Mouse (Mus musculus) G1E (cell line): ENCODE results near the gene Ndufb5. TPM values are rescaled to one million over a fixed set of nuclear protein-coding genes. Genes with fewer than 3 reads are reported as not detected.

Source experiments
- ATAC-seq: 2 replicates; pipeline ENCODE4 v1.8.0; 2016; ENCODE audit warnings: mild to moderate bottlenecking; ENCODE audit not compliant: insufficient number of reproducible peaks, poor library complexity, low FRiP score, severe bottlenecking; ENCODE audit errors: extremely low read depth
- DNase-seq: peaks from one replicate; pipeline ENCODE4 v3.0.0; 2012; ENCODE audit warnings: low spot score
- H3K27me3 ChIP-seq: 2 replicates; pipeline ENCODE4 v1.6.1; 2012; ENCODE audit warnings: mild to moderate bottlenecking, low read length, inconsistent platforms; ENCODE audit not compliant: insufficient read depth
- H3K36me3 ChIP-seq: replicated peaks from 2 replicates; pipeline ENCODE3; 2012; ENCODE audit warnings: mild to moderate bottlenecking, inconsistent platforms
- H3K4me1 ChIP-seq: 2 replicates; pipeline ENCODE4 v1.6.1; 2012; ENCODE audit warnings: low read depth, low read length, inconsistent platforms, mixed read lengths; ENCODE audit not compliant: insufficient read depth
- H3K4me3 ChIP-seq: 2 replicates; pipeline ENCODE4 v1.5.1; 2012; ENCODE audit warnings: low read depth, mild to moderate bottlenecking, inconsistent platforms, low read length, moderate library complexity, mixed read lengths
- H3K9me3 ChIP-seq: replicated peaks from 2 replicates; pipeline ENCODE4 v1.6.1; 2012; ENCODE audit warnings: inconsistent platforms
- CTCF ChIP-seq: IDR thresholded peaks from 2 replicates; pipeline ENCODE4 v1.5.1; 2012; ENCODE audit warnings: low read depth, low read length, inconsistent platforms, mixed read lengths
- GATA1 ChIP-seq: IDR thresholded peaks from 2 replicates; pipeline ENCODE4 v1.6.1; 2012; ENCODE audit warnings: borderline replicate concordance, low read length, inconsistent platforms, mixed read lengths
- GATA2 ChIP-seq: IDR thresholded peaks from 2 replicates; pipeline ENCODE4 v1.6.1; 2012; ENCODE audit warnings: low read depth, low read length, inconsistent platforms, borderline replicate concordance
- POLR2AphosphoS5 ChIP-seq: IDR thresholded peaks from 2 replicates; pipeline ENCODE4 v1.6.1; 2012; ENCODE audit warnings: low read depth, low read length, inconsistent platforms; ENCODE audit not compliant: insufficient replicate concordance
- TAL1 ChIP-seq: conservative IDR thresholded peaks from 2 replicates; pipeline ENCODE4 v1.6.1; 2012; ENCODE audit warnings: low read depth, low read length, inconsistent platforms, mixed read lengths
- polyA plus RNA-seq: library from polyadenylated mRNA; stranded (reverse); fragments of >175 nt; gene quantifications from 2 replicates; pipeline ENCODE4 v1.2.3, GENCODE M21; 2012
- total RNA-seq, 2 experiments: library from RNA; stranded (forward) in 1 of 2; stranded (reverse) in 1 of 2; fragments of 200-1000 nt in 1 of 2; fragments of >200 nt in 1 of 2; fragmentation: Nextera tagmentation in 1 of 2; gene quantifications; 2 replicates each; pipeline ENCODE4 v1.2.3; 2014 to 2017

The Ndufb5 gene
- total and polyA plus RNA-seq, 3 experiments: 67.2 to 271 (median 109) TPM

DNA sequence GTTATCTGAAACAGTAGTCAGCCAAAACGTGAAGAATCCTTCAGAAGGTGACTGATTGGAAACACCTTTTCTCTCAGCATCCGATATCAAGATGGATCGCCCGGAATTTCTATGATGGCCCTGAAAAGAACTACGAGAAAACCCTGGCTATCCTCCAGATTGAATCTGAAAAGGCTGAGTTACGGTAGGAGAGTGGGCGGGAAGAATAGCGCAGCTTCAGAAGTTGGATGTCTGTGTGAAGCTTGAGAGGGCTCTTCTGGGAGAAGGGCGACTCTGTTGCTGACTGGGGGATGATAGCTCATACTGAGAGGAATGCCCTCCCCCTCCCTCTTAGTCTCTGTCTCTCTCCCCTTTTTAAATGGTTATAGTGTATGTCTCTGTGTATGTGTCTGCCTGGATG, 11.6 kb downstream of the Ndufb5 start:
- Histone ChIP-seq H3K4me1 (peaks cover 6% of the 10 kb centered on the region; the same call in 1 of the 2 replicates), H3K27me3 (no peaks in the 10 kb centered on the region), H3K36me3 (peaks cover 98% of the 10 kb centered on the region), H3K9me3 (no peaks in the 10 kb centered on the region), H3K4me3 (no peak overlapping the region)
- DNase-seq: no peak
- TF ChIP-seq TAL1: no peak
- no peak for TF ChIP-seq CTCF
- TF ChIP-seq GATA2: no peak
- ATAC-seq: no peak

DNA sequence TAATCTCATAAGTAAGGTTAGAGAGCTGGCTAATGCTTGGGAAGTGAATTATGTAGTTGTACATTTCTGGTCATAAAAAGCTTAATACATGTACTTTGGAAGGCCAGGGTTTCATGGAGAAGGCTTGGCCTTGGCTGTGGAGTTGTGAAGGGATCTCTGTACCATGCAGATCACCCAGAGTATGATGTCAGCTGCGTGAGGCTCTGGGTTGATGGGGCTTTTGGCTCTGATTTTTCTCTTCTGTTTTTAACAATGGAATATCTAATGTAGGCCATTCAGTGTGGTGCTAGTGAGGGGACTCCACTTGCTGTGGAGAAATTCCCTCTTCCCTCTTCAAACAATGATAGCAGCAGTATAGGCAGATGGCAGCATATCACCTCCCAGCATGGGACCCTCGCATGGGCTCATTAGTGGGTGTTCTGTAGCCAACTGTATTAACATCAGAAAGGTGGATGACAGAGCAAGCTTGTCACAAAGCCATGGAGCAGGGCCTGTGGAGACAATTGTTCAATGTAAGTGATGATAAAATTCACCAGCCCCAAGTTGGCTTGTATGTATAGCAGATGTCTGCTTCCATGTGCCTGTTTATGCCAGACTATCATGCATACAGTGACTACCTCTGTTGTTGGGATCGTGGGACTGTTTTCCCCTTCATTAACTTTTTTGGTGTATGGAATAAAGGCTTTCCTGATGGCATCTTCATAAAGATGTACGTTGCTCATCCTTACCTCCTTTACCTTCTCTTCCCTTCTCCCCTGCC, 13.2 kb downstream of the Ndufb5 start:
- Histone ChIP-seq H3K4me3 (no peak overlapping the region), H3K4me1 (0 out of 2 replicates have a peak, but pooled peaks cover 2% of the 10 kb centered on the region), H3K27me3 (no peaks in the 10 kb centered on the region), H3K9me3 (no peaks in the 10 kb centered on the region), H3K36me3 (peaks cover 98% of the 10 kb centered on the region)
- TF ChIP-seq GATA1 (no peak), GATA2 (no peak), CTCF (no peak), TAL1 (no peak)
- ATAC-seq (no peak), DNase-seq (no peak)

DNA sequence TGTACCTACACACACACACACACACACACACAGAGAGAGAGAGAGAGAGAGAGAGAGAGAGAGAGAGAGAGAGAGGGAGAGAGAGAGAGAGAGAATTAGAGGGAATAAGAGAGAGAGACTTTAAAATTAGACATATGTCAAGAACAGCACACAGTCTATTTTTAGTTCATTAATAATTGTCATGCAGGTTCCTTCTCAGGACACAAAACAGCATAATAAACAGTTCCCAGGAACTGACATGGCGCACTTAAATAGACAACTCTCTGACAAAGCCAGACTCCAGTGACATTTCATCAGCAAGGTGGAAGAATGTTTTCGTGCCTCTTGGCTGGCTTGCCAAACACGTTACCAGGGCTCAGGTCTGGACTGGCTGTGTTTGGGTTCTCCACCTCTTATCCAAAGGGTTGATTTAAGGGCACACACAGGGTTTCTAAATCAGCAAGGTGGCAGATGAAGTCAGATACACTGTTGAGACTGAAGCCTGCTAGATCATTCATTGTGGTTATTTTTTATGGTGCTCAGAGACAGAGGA, 17.7 kb downstream of the Ndufb5 start:
- no peak overlapping the region for H3K4me3 ChIP-seq
- ATAC-seq (no peak), DNase-seq (no peak)
- H3K36me3 ChIP-seq: peaks cover 71% of the 10 kb centered on the region
- H3K4me1 ChIP-seq: no peaks in the 10 kb centered on the region
- H3K9me3 ChIP-seq: no peaks in the 10 kb centered on the region
- TF ChIP-seq TAL1 (no peak), GATA2 (no peak)
- no peaks in the 10 kb centered on the region for H3K27me3 ChIP-seq

DNA sequence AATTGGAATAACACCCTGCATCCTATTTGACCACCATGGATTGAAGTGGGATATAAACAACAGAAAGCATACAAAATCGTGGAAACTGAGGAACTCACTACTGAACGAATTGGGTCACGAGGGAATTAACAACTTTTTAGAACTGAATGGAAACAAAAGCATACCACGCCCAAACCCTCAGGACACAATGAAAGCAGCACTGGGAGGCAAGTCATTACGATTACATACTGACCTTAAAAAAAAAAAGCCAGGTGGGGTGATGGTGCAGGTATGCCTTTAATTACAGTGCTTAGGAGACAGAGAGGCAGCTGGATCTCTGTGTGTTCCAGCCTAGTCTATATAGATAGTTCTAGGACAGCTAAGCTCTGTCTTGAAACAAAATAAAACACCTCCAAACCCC, 22.4 kb downstream of the Ndufb5 start:
- no peak for TF ChIP-seq CTCF
- no peak for TF ChIP-seq TAL1
- no peak for ATAC-seq
- Histone ChIP-seq H3K4me1 (0 out of 2 replicates have a peak, but pooled peaks cover 2% of the 10 kb centered on the region), H3K27me3 (peaks cover 2% of the 10 kb centered on the region; the same call in 1 of the 2 replicates), H3K9me3 (no peaks in the 10 kb centered on the region), H3K4me3 (no peak overlapping the region), H3K36me3 (peaks cover 25% of the 10 kb centered on the region)
- no peak for DNase-seq

DNA sequence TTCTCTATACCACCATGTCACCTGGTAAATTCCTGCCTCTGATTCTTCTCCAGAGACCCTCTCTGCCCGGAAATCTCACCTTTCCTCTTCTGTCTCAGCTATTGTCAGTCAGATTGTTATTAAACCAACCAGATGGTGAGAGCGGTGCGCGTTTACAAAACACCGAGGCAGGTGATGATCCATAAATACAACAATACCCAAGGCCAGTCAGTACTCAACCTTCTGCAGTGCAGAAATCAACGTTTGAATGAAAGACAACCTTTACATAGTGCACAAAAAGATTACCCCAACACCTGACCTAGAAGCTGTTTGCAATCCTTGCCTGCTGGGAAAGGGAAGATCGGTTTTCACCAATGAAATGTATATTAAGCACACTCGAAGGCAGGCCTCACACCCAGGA, 26.2 kb downstream of the Ndufb5 start:
- no peaks in the 10 kb centered on the region for H3K36me3 ChIP-seq
- ATAC-seq: no peak
- no peak for DNase-seq
- H3K4me3 ChIP-seq: no peak overlapping the region
- peaks cover 2% of the 10 kb centered on the region; the same call in 1 of the 2 replicates for H3K27me3 ChIP-seq
- TF ChIP-seq CTCF (no peak), TAL1 (no peak), GATA1 (no peak), POLR2AphosphoS5 (no peak), GATA2 (no peak)
- H3K9me3 ChIP-seq: no peaks in the 10 kb centered on the region
- 0 out of 2 replicates have a peak, but pooled peaks cover 2% of the 10 kb centered on the region for H3K4me1 ChIP-seq

DNA sequence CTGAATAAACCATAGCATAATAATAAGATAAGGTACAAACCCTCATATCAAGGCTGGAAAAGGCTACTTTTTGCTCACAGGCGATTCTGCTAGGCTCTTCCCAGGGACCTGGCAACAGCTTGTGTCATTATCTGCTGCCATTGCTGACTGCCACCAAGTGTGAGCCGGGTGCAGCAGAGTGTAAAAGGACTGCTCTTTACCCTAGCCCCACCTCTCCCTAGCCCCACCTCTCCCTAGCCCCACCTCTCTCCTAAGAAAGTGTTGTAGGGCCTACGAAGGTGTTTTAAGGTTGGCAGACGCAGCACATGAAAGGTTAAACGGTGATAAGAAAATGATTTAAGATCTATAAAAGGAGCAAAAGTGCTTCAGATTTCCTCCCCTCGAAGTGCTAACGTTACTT, 27.1 kb downstream of the Ndufb5 start:
- Histone ChIP-seq H3K9me3 (no peaks in the 10 kb centered on the region), H3K4me3 (no peak overlapping the region), H3K27me3 (peaks cover 5% of the 10 kb centered on the region), H3K4me1 (0 out of 2 replicates have a peak, but pooled peaks cover 2% of the 10 kb centered on the region), H3K36me3 (no peaks in the 10 kb centered on the region)
- no peak for ATAC-seq
- no peak for DNase-seq
- no peak for TF ChIP-seq TAL1
- TF ChIP-seq POLR2AphosphoS5: no peak
- TF ChIP-seq CTCF: no peak
- TF ChIP-seq GATA2: no peak
- TF ChIP-seq GATA1: no peak

DNA sequence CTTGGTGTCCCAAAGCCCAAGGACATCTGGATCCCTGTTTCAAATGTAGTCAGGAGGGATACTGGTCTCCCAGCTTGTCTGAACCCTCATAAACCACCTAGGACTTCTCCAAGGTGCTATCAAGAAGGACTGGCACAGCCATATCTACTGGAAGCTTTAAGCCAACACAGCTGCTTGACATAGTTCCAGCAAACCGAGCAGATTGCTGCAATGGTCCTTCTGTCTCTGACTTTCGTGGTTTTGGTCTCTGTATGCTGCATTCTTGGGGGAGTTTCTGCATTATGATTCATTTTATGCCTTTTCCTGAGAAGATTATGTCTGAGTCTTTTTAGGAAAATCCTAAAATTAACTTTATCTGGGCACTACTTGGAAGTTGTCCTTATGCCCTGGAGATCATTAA, 34.0 kb downstream of the Ndufb5 start:
- DNase-seq (no peak), ATAC-seq (no peak)
- H3K36me3 ChIP-seq: no peaks in the 10 kb centered on the region
- TF ChIP-seq TAL1: no peak
- TF ChIP-seq GATA1: no peak
- no peak for TF ChIP-seq CTCF
- TF ChIP-seq POLR2AphosphoS5: no peak
- no peak for TF ChIP-seq GATA2
- H3K4me1 ChIP-seq: no peaks in the 10 kb centered on the region
- peaks cover 3% of the 10 kb centered on the region; the same call in 1 of the 2 replicates for H3K27me3 ChIP-seq
- H3K4me3 ChIP-seq: no peak overlapping the region
- H3K9me3 ChIP-seq: no peaks in the 10 kb centered on the region
